In genomic region chr13:59726139-59726867, GRCm38 (mm10) we compare ENCODE assay signal across 10 mouse cellular contexts. TPM values are rescaled to one million over a fixed set of nuclear protein-coding genes. Genes with fewer than 3 reads are reported as not detected.
A peak's percentile ranks its signal among the peaks of the same experiment; 100 is the strongest.
DNase-seq lines count a peak whose midpoint lies in the region; ATAC-seq and TF ChIP-seq lines count a peak whose summit lies in the region.
"Had no signal": no experiment of that assay in that cellular context is flagged by ENCODE, and none has a peak within 500 bp of the region (broad histone marks: within the 10 kb centered on the region; RNA-seq: fewer than 3 reads in every experiment).

No protein-coding gene starts in this region.

- H3K27ac ChIP-seq in kidney, embryonic 14.5 days (ENCODE audit: low read depth, low read length), result no peak overlapping the region
- H3K27ac ChIP-seq in embryonic facial prominence, embryonic 14.5 days (replicated peaks; ENCODE audit: low read depth, low read length), result no peak overlapping the region
- H3K27ac ChIP-seq in intestine, postnatal 0 days (ENCODE audit: low read depth, low read length), result no peak overlapping the region
- no peak overlapping the region for H3K27ac ChIP-seq in neural tube, embryonic 11.5 days (ENCODE audit: low read depth, low read length)

- no peaks in the 10 kb centered on the region for H3K27me3 ChIP-seq in kidney, embryonic 14.5 days (ENCODE audit: control insufficient read depth, insufficient read depth, low read length)
- H3K27me3 ChIP-seq in embryonic facial prominence, embryonic 14.5 days (replicated peaks; ENCODE audit: control insufficient read depth, insufficient read depth, low read length), result no peaks in the 10 kb centered on the region
- H3K27me3 ChIP-seq in intestine, postnatal 0 days (replicated peaks; ENCODE audit: control insufficient read depth, insufficient read depth, low read length), result no peaks in the 10 kb centered on the region
- no peaks in the 10 kb centered on the region for H3K27me3 ChIP-seq in neural tube, embryonic 11.5 days (ENCODE audit: control insufficient read depth, insufficient read depth, low read length)

- no peak for DNase-seq in kidney, adult 9 months
- no peak for DNase-seq in embryonic facial prominence, embryonic 14.5 days (ENCODE audit: low spot score)
- DNase-seq in neural tube, embryonic 11.5 days (ENCODE audit: low spot score), result no peak
- DNase-seq in adrenal gland, adult 18-20 months (ENCODE audit: low spot score in 2 of 2), result no peak
- DNase-seq in embryo, embryonic 10 days (ENCODE audit: low spot score), result no peak
- DNase-seq in left cerebral cortex, postnatal 4 days, result no peak
- DNase-seq: cerebellum, postnatal 10 days had no signal

- 26% methylated on average over 29 of the region's 29 CpGs for WGBS in kidney, embryonic 14.5 days
- 32% methylated on average over 29 of the region's 29 CpGs for WGBS in embryonic facial prominence, embryonic 14.5 days
- WGBS in intestine, postnatal 0 days, result 43% methylated on average over 29 of the region's 29 CpGs
- 35% methylated on average over 29 of the region's 29 CpGs for WGBS in neural tube, embryonic 11.5 days

- intact Hi-C loops in left cerebral cortex, postnatal 4 days (cut with DNase I), result loop anchor here (10.0 kb wide), 1 partner anchor 92 kb away; no protein-coding TSS in a partner anchor

- H3K4me3 ChIP-seq in kidney, embryonic 14.5 days (ENCODE audit: low read length), result peak overlapping the region; percentile 9
- peak overlapping the region; percentile 16; the same call in 1 of the 2 replicates for H3K4me3 ChIP-seq in embryonic facial prominence, embryonic 14.5 days (ENCODE audit: low read depth, low read length)
- no peak overlapping the region for H3K4me3 ChIP-seq in intestine, postnatal 0 days (ENCODE audit: low read depth, low read length)
- 0 out of 2 replicates have a peak overlapping the region, but pooled peaks have one; percentile 8 for H3K4me3 ChIP-seq in neural tube, embryonic 11.5 days (ENCODE audit: low read depth, low read length)

- no peaks in the 10 kb centered on the region for H3K9me3 ChIP-seq in kidney, embryonic 14.5 days (ENCODE audit: control insufficient read depth, low read length)
- no peaks in the 10 kb centered on the region for H3K9me3 ChIP-seq in embryonic facial prominence, embryonic 14.5 days (ENCODE audit: control insufficient read depth, low read length)
- no peaks in the 10 kb centered on the region for H3K9me3 ChIP-seq in intestine, postnatal 0 days (ENCODE audit: control insufficient read depth)
- H3K9me3 ChIP-seq in neural tube, embryonic 11.5 days (ENCODE audit: control insufficient read depth, low read length), result no peaks in the 10 kb centered on the region

- no peaks in the 10 kb centered on the region for H3K36me3 ChIP-seq in kidney, embryonic 14.5 days (ENCODE audit: control insufficient read depth, insufficient read depth, low read length)
- no peaks in the 10 kb centered on the region for H3K36me3 ChIP-seq in embryonic facial prominence, embryonic 14.5 days (ENCODE audit: control insufficient read depth, insufficient read depth, low read length)
- H3K36me3 ChIP-seq in intestine, postnatal 0 days (ENCODE audit: control insufficient read depth, insufficient read depth), result no peaks in the 10 kb centered on the region
- H3K36me3 ChIP-seq in neural tube, embryonic 11.5 days (ENCODE audit: control insufficient read depth, insufficient read depth, low read length), result no peaks in the 10 kb centered on the region

- ATAC-seq in kidney, embryonic 14.5 days (ENCODE audit: low FRiP score, low TSS enrichment), result no peak
- no peak for ATAC-seq in embryonic facial prominence, embryonic 14.5 days (ENCODE audit: low read depth)
- ATAC-seq in intestine, postnatal 0 days, result no peak
- no peak for ATAC-seq in neural tube, embryonic 11.5 days (ENCODE audit: insufficient read depth, low FRiP score, low TSS enrichment)

- TF ChIP-seq CTCF in intestine, postnatal 0 days (IDR thresholded peaks at IDR 0.05; ENCODE audit: low read depth), result no peak

- peak overlapping the region; percentile 42 for H3K4me2 ChIP-seq in kidney, embryonic 14.5 days (replicated peaks; ENCODE audit: low read depth, low read length)
- peak overlapping the region; percentile 41 for H3K4me2 ChIP-seq in embryonic facial prominence, embryonic 14.5 days (ENCODE audit: low read depth, low read length)
- H3K4me2 ChIP-seq in intestine, postnatal 0 days (replicated peaks; ENCODE audit: low read depth), result peak overlapping the region; percentile 21; the same call in 1 of the 2 replicates
- H3K4me2 ChIP-seq in neural tube, embryonic 11.5 days (ENCODE audit: low read depth), result peak overlapping the region; percentile 28

- peak overlapping the region; percentile 23; the same call in 1 of the 2 replicates for H3K9ac ChIP-seq in kidney, embryonic 14.5 days (ENCODE audit: low read depth, low read length)
- peak overlapping the region; percentile 48; the same call in 1 of the 2 replicates for H3K9ac ChIP-seq in embryonic facial prominence, embryonic 14.5 days (ENCODE audit: low read depth, low read length)
- H3K9ac ChIP-seq in intestine, postnatal 0 days (ENCODE audit: low read depth, low read length), result no peak overlapping the region
- peak overlapping the region; percentile 0 for H3K9ac ChIP-seq in neural tube, embryonic 11.5 days (ENCODE audit: low read length)

- H3K4me1 ChIP-seq in kidney, embryonic 14.5 days (ENCODE audit: control insufficient read depth, insufficient read depth, low read length), result no peaks in the 10 kb centered on the region
- H3K4me1 ChIP-seq in embryonic facial prominence, embryonic 14.5 days (ENCODE audit: control insufficient read depth, insufficient read depth, low read length), result 0 out of 2 replicates have a peak, but pooled peaks cover 6% of the 10 kb centered on the region
- no peaks in the 10 kb centered on the region for H3K4me1 ChIP-seq in intestine, postnatal 0 days (replicated peaks; ENCODE audit: control insufficient read depth, insufficient read depth, low read length)
- no peaks in the 10 kb centered on the region for H3K4me1 ChIP-seq in neural tube, embryonic 11.5 days (ENCODE audit: control insufficient read depth, insufficient read depth, low read length)

RNA-seq across cellular contexts. Expression of gene Spata31d1d, which starts 5.2 kb away (rescaled TPM):
- polyA plus RNA-seq in kidney, embryonic 14.5 days (2014; fragmentation: Nextera tagmentation; extraction: Ambion mirVana), result not detected in 2 replicates
- polyA plus RNA-seq in embryonic facial prominence, embryonic 14.5 days (2014; fragmentation: Nextera tagmentation; extraction: Ambion mirVana), result not detected in 2 replicates
- not detected in 2 replicates for polyA plus RNA-seq in intestine, postnatal 0 days (2015; fragmentation: Nextera tagmentation; extraction: Ambion mirVana)
- not detected in 2 replicates for polyA plus RNA-seq in neural tube, embryonic 11.5 days (2014; fragmentation: Nextera tagmentation; extraction: Ambion mirVana)
- total RNA-seq in adrenal gland, adult 18-20 months (2021), result not detected
- total RNA-seq in left cerebral cortex, postnatal 4 days (2021), result under 1 TPM in 1 of 2 experiments, not detected in 1; 0.08 TPM
- total RNA-seq: hematopoietic stem cell, adult 5-6 weeks had no signal

RNA-seq across cellular contexts. Expression of gene Spata31d1b, which starts 14.2 kb away (rescaled TPM):
- polyA plus RNA-seq in kidney, embryonic 14.5 days (2014; fragmentation: Nextera tagmentation; extraction: Ambion mirVana), result not detected in 2 replicates
- 0.04 and 0.06 TPM in 2 replicates for polyA plus RNA-seq in embryonic facial prominence, embryonic 14.5 days (2014; fragmentation: Nextera tagmentation; extraction: Ambion mirVana)
- polyA plus RNA-seq in intestine, postnatal 0 days (2015; fragmentation: Nextera tagmentation; extraction: Ambion mirVana), result not detected in 2 replicates
- not detected in 2 replicates for polyA plus RNA-seq in neural tube, embryonic 11.5 days (2014; fragmentation: Nextera tagmentation; extraction: Ambion mirVana)
- not detected for total RNA-seq in adrenal gland, adult 18-20 months (2021)
- not detected for total RNA-seq in left cerebral cortex, postnatal 4 days (2021)
- total RNA-seq: hematopoietic stem cell, adult 5-6 weeks had no signal

RNA-seq across cellular contexts. Expression of gene Spata31d1a, which starts 16.2 kb away (rescaled TPM):
- 0.43 TPM in 1 of 2 replicates, not detected in the other for polyA plus RNA-seq in kidney, embryonic 14.5 days (2014; fragmentation: Nextera tagmentation; extraction: Ambion mirVana)
- polyA plus RNA-seq in embryonic facial prominence, embryonic 14.5 days (2014; fragmentation: Nextera tagmentation; extraction: Ambion mirVana), result 0.22 TPM in 1 of 2 replicates, not detected in the other
- not detected in 2 replicates for polyA plus RNA-seq in intestine, postnatal 0 days (2015; fragmentation: Nextera tagmentation; extraction: Ambion mirVana)
- 0.04 TPM in 1 of 2 replicates, not detected in the other for polyA plus RNA-seq in neural tube, embryonic 11.5 days (2014; fragmentation: Nextera tagmentation; extraction: Ambion mirVana)
- total RNA-seq in adrenal gland, adult 18-20 months (2021), result not detected
- total RNA-seq in left cerebral cortex, postnatal 4 days (2021), result under 1 TPM; 0.46 to 0.48 TPM
- total RNA-seq: hematopoietic stem cell, adult 5-6 weeks had no signal

RNA-seq across cellular contexts. Expression of gene 1700014D04Rik, which starts 20.2 kb away (rescaled TPM):
- polyA plus RNA-seq in kidney, embryonic 14.5 days (2014; fragmentation: Nextera tagmentation; extraction: Ambion mirVana), result not detected in 2 replicates
- not detected in 2 replicates for polyA plus RNA-seq in embryonic facial prominence, embryonic 14.5 days (2014; fragmentation: Nextera tagmentation; extraction: Ambion mirVana)
- not detected in 2 replicates for polyA plus RNA-seq in intestine, postnatal 0 days (2015; fragmentation: Nextera tagmentation; extraction: Ambion mirVana)
- 0.09 TPM in 2 replicates for polyA plus RNA-seq in neural tube, embryonic 11.5 days (2014; fragmentation: Nextera tagmentation; extraction: Ambion mirVana)
- not detected for total RNA-seq in adrenal gland, adult 18-20 months (2021)
- under 1 TPM; 0.18 to 0.42 TPM for total RNA-seq in left cerebral cortex, postnatal 4 days (2021)

RNA-seq across cellular contexts. Expression of gene 4921517D22Rik, which starts 32.4 kb away (rescaled TPM):
- polyA plus RNA-seq in kidney, embryonic 14.5 days (2014; fragmentation: Nextera tagmentation; extraction: Ambion mirVana), result not detected in 2 replicates
- not detected in 2 replicates for polyA plus RNA-seq in embryonic facial prominence, embryonic 14.5 days (2014; fragmentation: Nextera tagmentation; extraction: Ambion mirVana)
- polyA plus RNA-seq in intestine, postnatal 0 days (2015; fragmentation: Nextera tagmentation; extraction: Ambion mirVana), result not detected in 2 replicates
- polyA plus RNA-seq in neural tube, embryonic 11.5 days (2014; fragmentation: Nextera tagmentation; extraction: Ambion mirVana), result not detected in 2 replicates
- not detected for total RNA-seq in adrenal gland, adult 18-20 months (2021)
- total RNA-seq in left cerebral cortex, postnatal 4 days (2021), result not detected
- total RNA-seq: hematopoietic stem cell, adult 5-6 weeks had no signal
